8 mouse cellular contexts compared by ENCODE assay signal in genomic region chr14:72377224-72377623, GRCm38 (mm10).
DNase-seq lines count a peak whose midpoint lies in the region; ATAC-seq and TF ChIP-seq lines count a peak whose summit lies in the region.

No protein-coding gene starts in this region.

- DNase-seq in cerebellum, postnatal 14 days = peak; percentile 68 to 85
- DNase-seq in cerebellum, adult 11-12 months = no peak
- peak; percentile 33 for DNase-seq in kidney, postnatal 0 days (ENCODE audit: low spot score)
- DNase-seq in kidney, adult 11 months = no peak
- peak; percentile 67 for DNase-seq in embryo, embryonic 11 days
- no peak for DNase-seq in liver, embryonic 14.5 days (ENCODE audit: low read depth in 3 of 3, low spot score in 3 of 3)
- DNase-seq in thymus, postnatal 14 days = peak; percentile 45

- 3% methylated on average over 2 of the region's 2 CpGs for WGBS in kidney, postnatal 0 days
- WGBS in liver, embryonic 14.5 days (ENCODE audit: insufficient replicate concordance) = 15% methylated on average over 2 of the region's 2 CpGs

- ATAC-seq in kidney, postnatal 0 days (replicated peaks; ENCODE audit: low FRiP score, low read depth) = no peak
- no peak for ATAC-seq in liver, embryonic 14.5 days (ENCODE audit: insufficient read depth)

- H3K27me3 ChIP-seq in kidney, postnatal 0 days (ENCODE audit: insufficient read depth, low read length) = no peaks in the 10 kb centered on the region
- no peaks in the 10 kb centered on the region for H3K27me3 ChIP-seq in ES-Bruce4 (ENCODE audit: control insufficient read depth, insufficient read depth, low read length, poor library complexity, severe bottlenecking)
- no peaks in the 10 kb centered on the region for H3K27me3 ChIP-seq in liver, embryonic 14.5 days (ENCODE audit: control insufficient read depth, insufficient read depth, low read length)

- no peak overlapping the region for H3K4me3 ChIP-seq in kidney, postnatal 0 days (replicated peaks; ENCODE audit: low read depth, low read length)
- no peak overlapping the region for H3K4me3 ChIP-seq in ES-Bruce4 (ENCODE audit: low read depth, low read length)
- H3K4me3 ChIP-seq in liver, embryonic 14.5 days (ENCODE audit: insufficient read depth in 1 of 2, low read depth in 2 of 2, low read length in 2 of 2) = no peak overlapping the region

- no peak for TF ChIP-seq POLR2A in ES-Bruce4 (IDR thresholded peaks at IDR 0.05; ENCODE audit: insufficient read depth, low read length)

- H3K4me2 ChIP-seq in kidney, postnatal 0 days (ENCODE audit: low read length) = no peak overlapping the region
- H3K4me2 ChIP-seq in liver, embryonic 14.5 days (ENCODE audit: low read depth) = no peak overlapping the region

- TF ChIP-seq CTCF in kidney, postnatal 0 days (IDR thresholded peaks at IDR 0.05; ENCODE audit: low read depth) = peak; percentile 77
- TF ChIP-seq CTCF in ES-Bruce4 (IDR thresholded peaks at IDR 0.05; ENCODE audit: low read depth, low read length) = peak; percentile 53
- TF ChIP-seq CTCF in liver, embryonic 14.5 days (IDR thresholded peaks at IDR 0.05; ENCODE audit: low read depth) = peak; percentile 69

- TF ChIP-seq EP300 in ES-Bruce4 (IDR thresholded peaks at IDR 0.05; ENCODE audit: insufficient read depth, low read depth, low read length) = no peak
- TF ChIP-seq EP300 in liver, embryonic 14.5 days (IDR thresholded peaks at IDR 0.05; ENCODE audit: low read depth) = no peak

- no peaks in the 10 kb centered on the region for H3K9me3 ChIP-seq in kidney, postnatal 0 days (replicated peaks; ENCODE audit: low read length)
- H3K9me3 ChIP-seq in ES-Bruce4 (replicated peaks; ENCODE audit: control insufficient read depth, insufficient read depth, low read length, poor library complexity, severe bottlenecking) = no peaks in the 10 kb centered on the region
- no peaks in the 10 kb centered on the region for H3K9me3 ChIP-seq in liver, embryonic 14.5 days (ENCODE audit: control insufficient read depth, low read length)

- H3K9ac ChIP-seq in kidney, postnatal 0 days (ENCODE audit: low read depth, low read length) = no peak overlapping the region
- no peak overlapping the region for H3K9ac ChIP-seq in ES-Bruce4 (ENCODE audit: low read depth, poor library complexity, severe bottlenecking)
- no peak overlapping the region for H3K9ac ChIP-seq in liver, embryonic 14.5 days (replicated peaks)

- H3K4me1 ChIP-seq in kidney, postnatal 0 days (replicated peaks; ENCODE audit: insufficient read depth, low read length) = no peaks in the 10 kb centered on the region
- H3K4me1 ChIP-seq in ES-Bruce4 (ENCODE audit: control insufficient read depth, insufficient read depth, low read length) = no peaks in the 10 kb centered on the region
- no peaks in the 10 kb centered on the region for H3K4me1 ChIP-seq in liver, embryonic 14.5 days (replicated peaks; ENCODE audit: control insufficient read depth in 2 of 2, insufficient read depth in 2 of 2, low read length in 1 of 2)

- H3K27ac ChIP-seq in kidney, postnatal 0 days = no peak overlapping the region
- H3K27ac ChIP-seq in ES-Bruce4 (ENCODE audit: insufficient read depth, low read length) = no peak overlapping the region
- no peak overlapping the region for H3K27ac ChIP-seq in liver, embryonic 14.5 days

- H3K36me3 ChIP-seq in kidney, postnatal 0 days (ENCODE audit: insufficient read depth, low read length) = no peaks in the 10 kb centered on the region
- H3K36me3 ChIP-seq in ES-Bruce4 (ENCODE audit: control insufficient read depth, insufficient read depth, low read length, poor library complexity, severe bottlenecking) = no peaks in the 10 kb centered on the region
- H3K36me3 ChIP-seq in liver, embryonic 14.5 days (replicated peaks; ENCODE audit: control insufficient read depth, insufficient read depth, low read depth) = no peaks in the 10 kb centered on the region

Comparison
In these comparisons a context has a peak if more than half of its experiments do, and no peak if none do; other contexts are left out.
1. DNase-seq: peak in cerebellum, postnatal 14 days (2 of 2), kidney, postnatal 0 days (single experiment), embryo, embryonic 11 days (single experiment) and thymus, postnatal 14 days (single experiment); none in cerebellum, adult 11-12 months (single experiment), kidney, adult 11 months (single experiment) and liver, embryonic 14.5 days (0 of 3).
2. Peak in every context shown above with its lines, with median percentiles within 50 percentile points of each other: CTCF ChIP-seq.